ENCODE assay signal across 24 mouse cellular contexts in the genomic region with DNA sequence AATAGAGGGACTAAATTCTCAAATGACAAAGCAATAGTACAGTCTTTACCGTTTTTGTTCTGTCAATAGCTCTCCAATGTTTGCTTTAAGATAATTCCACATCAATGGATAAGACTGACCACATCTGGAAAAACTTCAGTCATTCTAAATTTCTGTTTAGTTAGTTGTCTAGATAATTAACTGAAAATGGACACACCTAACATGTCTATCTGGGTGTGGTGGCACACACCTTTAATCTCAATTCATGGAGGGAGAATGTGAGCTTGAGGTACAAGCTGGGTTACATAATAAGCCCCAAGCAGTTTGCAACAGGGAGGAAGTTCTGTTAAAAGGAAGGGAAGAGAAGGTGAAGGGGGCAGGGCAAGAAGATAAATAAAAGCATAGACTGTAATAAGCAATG. TPM values are rescaled to one million over a fixed set of nuclear protein-coding genes. Genes with fewer than 3 reads are reported as not detected.
"Had no signal": no experiment of that assay in that cellular context is flagged by ENCODE, and none has a peak within 500 bp of the region (broad histone marks: within the 10 kb centered on the region; RNA-seq: fewer than 3 reads in every experiment).

No protein-coding gene starts in this region.

- H3K4me2 ChIP-seq: heart, embryonic 11.5 days; heart, embryonic 13.5 days; heart, embryonic 15.5 days; hindbrain, embryonic 13.5 days; hindbrain, embryonic 15.5 days; limb, embryonic 13.5 days; limb, embryonic 15.5 days; liver, embryonic 12.5 days had no signal

- DNase-seq: gastrocnemius, postnatal 14 days; gastrocnemius, postnatal 36 days; heart, adult 18-20 months; heart, postnatal 14 days; heart, postnatal 36 days; kidney, adult 11 months; kidney, adult 8-10 months; kidney, postnatal 10 days; kidney, postnatal 25 days; kidney, postnatal 4 days; layer of hippocampus, postnatal 36 days; left cerebral cortex, postnatal 4 days had no signal

- H3K27ac ChIP-seq: heart, embryonic 13.5 days; heart, embryonic 15.5 days; hindbrain, embryonic 13.5 days; hindbrain, embryonic 15.5 days; hindbrain, postnatal 0 days; layer of hippocampus, adult 2 months; limb, embryonic 13.5 days; limb, embryonic 15.5 days; liver, embryonic 12.5 days had no signal

- H3K27me3 ChIP-seq: heart, embryonic 13.5 days; heart, embryonic 15.5 days; hindbrain, embryonic 13.5 days; hindbrain, embryonic 15.5 days; limb, embryonic 13.5 days; limb, embryonic 15.5 days; liver, embryonic 12.5 days had no signal

- ATAC-seq: hindbrain, postnatal 0 days; intestine, embryonic 16.5 days; liver, embryonic 12.5 days had no signal

- H3K9ac ChIP-seq: heart, embryonic 13.5 days; heart, embryonic 15.5 days; hindbrain, embryonic 13.5 days; hindbrain, embryonic 15.5 days; limb, embryonic 13.5 days; limb, embryonic 15.5 days; liver, embryonic 12.5 days had no signal

- H3K36me3 ChIP-seq: heart, embryonic 13.5 days; heart, embryonic 15.5 days; hindbrain, embryonic 13.5 days; hindbrain, embryonic 15.5 days; limb, embryonic 13.5 days; limb, embryonic 15.5 days; liver, embryonic 12.5 days had no signal

- H3K9me3 ChIP-seq: heart, embryonic 15.5 days; hindbrain, embryonic 13.5 days; hindbrain, embryonic 15.5 days; limb, embryonic 13.5 days; limb, embryonic 15.5 days; liver, embryonic 12.5 days had no signal

- H3K4me3 ChIP-seq: heart, embryonic 13.5 days; heart, embryonic 15.5 days; hindbrain, embryonic 13.5 days; hindbrain, embryonic 15.5 days; layer of hippocampus, adult 2 months; limb, embryonic 13.5 days; limb, embryonic 15.5 days; liver, embryonic 12.5 days had no signal

- H3K4me1 ChIP-seq: heart, embryonic 15.5 days; hindbrain, embryonic 13.5 days; hindbrain, embryonic 15.5 days; limb, embryonic 13.5 days; limb, embryonic 15.5 days; liver, embryonic 12.5 days had no signal

RNA-seq across cellular contexts. Expression of a gene that starts 45.0 kb away (rescaled TPM):
- total RNA-seq: hematopoietic stem cell, adult 5-6 weeks had no signal
